Mouse (Mus musculus): ENCODE results near the gene Apobec4. TPM values are rescaled to one million over a fixed set of nuclear protein-coding genes. Genes with fewer than 3 reads are reported as not detected.

The Apobec4 gene
- not detected in 2 replicates for polyA plus RNA-seq (2012)

DNA sequence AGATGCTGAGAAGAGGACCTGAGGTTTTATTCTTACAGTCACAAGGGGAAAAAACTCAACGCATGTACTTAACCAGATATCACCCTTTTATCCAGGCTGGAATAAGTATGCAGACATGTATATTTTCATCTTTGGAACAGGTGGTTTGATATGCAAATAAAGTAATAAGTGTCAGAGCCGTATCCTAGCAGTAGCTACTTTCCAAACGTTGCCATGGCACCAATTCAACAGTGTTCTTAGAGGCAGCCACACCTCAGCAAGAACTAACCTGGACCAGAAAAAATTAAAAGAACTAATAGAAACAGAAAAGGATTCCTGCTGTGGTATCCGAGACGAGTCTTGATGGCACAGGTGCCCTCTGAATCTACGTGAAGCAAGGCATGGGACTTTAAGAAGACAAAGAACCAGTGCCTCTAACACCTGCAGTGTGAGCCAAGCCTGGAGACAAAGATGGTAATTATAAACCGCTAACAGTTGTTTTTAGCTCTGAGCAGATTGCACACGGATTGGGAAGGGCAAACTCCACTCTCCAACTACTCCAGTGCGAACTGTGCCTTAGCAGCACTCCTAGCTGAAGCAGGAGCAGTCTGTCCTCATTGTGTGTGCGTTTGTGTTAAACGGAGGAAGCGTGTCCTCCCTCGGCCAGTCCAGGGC, at the start of gene Apobec4:
Gene Apobec4 (plus strand): TSS at position 240 of the 654 bp plus-strand sequence.
- no peak for TF ChIP-seq GATA1 (IDR thresholded peaks at IDR 0.05; ENCODE audit: low read length)

DNA sequence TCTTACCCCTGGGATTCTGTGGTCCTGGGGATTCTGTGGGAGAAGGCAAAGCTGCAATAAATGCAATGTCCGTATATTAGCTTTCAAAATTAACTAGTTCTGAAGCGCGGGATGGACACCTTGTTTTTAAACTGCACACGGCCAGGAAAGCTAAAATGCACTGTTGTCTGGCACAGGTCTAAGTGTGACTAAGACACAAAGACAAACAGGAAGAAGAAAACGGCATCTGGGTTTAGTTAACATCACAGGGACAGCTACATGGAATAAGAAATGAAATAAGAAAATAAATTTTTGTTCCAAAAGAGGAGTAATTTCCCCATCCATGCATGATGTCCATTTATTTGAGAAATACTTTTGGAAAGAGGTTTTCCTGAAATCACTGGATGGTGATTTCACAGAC, 49.3 kb upstream of the Apobec4 start:
- no peak for TF ChIP-seq GATA1 (IDR thresholded peaks at IDR 0.05; ENCODE audit: low read length)

DNA sequence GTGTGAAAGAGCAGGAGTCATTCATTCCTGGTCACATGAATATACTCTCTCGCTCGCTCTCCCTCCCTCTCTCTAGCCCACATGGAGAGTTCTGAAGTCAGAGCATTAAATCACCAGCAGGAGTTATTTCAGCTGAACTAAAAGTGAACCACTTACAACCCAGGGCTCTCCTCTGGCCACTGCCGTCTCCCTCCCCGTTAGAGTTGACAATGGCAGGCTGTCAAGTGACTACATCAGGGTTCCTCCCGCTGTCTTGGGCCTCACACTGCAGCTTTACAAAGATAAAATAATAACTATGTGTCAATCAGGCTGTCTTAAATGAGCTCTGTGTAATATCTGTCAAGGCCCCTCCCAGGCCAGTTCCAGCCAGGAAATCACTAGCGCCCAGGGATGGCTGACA, 47.4 kb upstream of the Apobec4 start:
- no peak for TF ChIP-seq GATA1 (IDR thresholded peaks at IDR 0.05; ENCODE audit: low read length)

DNA sequence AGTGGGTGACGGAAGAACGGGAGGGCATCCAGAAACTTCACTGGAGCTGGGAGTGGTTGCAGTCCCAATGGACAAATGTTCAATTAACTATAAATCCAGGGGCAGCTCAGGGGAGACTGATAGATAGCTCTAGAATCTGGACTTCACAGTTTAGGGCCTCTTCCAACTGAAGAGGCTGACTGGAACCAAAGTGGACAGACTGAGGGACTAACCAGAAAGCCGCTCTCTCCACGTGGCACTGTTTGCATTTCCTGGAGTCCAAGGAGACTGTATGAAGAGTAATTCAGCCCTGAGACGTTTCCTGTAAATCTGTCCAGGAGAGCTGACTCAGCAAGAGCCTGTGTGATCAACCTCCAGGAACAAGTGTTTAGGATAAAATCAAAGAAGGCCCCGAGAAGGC, 46.4 kb upstream of the Apobec4 start:
- TF ChIP-seq GATA1 (IDR thresholded peaks at IDR 0.05; ENCODE audit: low read length) = no peak

DNA sequence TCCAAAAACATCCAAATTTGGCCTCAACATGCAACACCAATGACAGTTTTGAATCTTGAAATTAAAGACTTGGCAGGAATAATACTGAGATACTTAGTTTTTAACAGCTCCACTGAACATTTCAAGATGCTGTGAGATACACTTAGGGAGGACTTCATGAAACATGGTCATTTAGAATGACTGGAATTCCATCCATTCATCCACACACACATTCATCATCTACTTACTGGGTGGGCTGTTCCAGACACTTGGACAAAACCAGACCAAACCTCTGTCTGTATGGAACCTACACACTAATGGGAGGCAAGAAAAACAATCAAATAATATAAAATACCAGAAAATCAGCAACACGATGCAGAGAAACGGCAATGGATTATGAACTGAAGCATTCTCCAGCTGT, 42.8 kb upstream of the Apobec4 start:
- TF ChIP-seq GATA1 (IDR thresholded peaks at IDR 0.05; ENCODE audit: low read length) = no peak

DNA sequence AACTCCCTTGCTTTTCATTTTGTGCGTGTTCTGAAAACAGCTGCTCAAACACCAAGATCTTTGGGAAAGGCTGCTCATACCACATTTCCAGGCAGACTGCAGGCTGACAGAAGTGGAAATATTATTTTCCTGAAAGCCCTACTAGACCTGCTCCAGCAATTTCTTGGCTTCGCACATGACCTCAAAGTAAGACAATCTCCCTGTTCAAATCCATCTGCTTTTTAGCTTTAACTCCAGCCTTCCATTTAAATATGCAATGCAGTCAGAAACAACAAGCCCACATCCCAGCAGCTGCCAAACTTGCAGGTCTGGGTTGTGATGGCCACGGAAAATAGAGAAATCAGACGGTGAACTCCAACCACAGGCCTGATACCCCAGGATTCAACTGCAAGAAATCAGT, 39.3 kb upstream of the Apobec4 start:
- no peak for TF ChIP-seq GATA1 (IDR thresholded peaks at IDR 0.05; ENCODE audit: low read length)

DNA sequence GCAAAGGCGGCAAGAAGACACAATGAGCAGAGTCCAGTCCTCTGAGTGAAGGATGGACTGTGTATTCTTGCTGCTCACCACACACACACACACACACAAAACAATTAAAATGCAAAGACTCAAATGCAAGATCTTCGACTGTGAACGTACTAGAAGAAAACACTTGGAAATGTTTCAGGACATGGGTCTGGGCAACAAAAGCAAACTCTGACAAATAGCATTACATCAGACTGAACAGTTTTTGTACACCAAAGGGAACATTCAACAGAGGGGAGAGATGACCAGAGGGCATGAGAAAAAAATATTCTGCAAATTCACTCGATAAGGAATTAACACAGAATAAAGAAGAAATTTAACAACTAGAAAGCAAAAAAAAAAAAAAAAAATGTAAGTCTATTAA, 36.4 kb upstream of the Apobec4 start:
- TF ChIP-seq GATA1 (IDR thresholded peaks at IDR 0.05; ENCODE audit: low read length) = no peak

DNA sequence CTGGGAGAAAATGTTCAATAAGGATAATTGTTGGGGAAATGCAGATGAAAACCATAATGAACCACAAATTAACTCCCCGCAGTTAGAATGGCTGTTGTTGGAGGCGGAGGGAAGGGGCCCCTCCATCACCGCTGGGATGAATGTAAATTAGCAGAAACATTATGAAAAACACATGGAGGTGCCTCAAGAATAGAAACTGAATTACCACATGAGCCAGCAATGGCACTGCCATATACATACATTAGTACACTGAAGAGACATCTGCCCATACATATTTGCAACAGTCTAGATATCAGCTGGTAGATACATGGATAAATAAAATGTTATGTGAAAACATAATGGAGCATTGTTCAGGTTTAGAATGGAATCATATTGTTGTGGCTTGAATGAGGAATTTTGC, 35.9 kb upstream of the Apobec4 start:
- TF ChIP-seq GATA1 (IDR thresholded peaks at IDR 0.05; ENCODE audit: low read length) = no peak

DNA sequence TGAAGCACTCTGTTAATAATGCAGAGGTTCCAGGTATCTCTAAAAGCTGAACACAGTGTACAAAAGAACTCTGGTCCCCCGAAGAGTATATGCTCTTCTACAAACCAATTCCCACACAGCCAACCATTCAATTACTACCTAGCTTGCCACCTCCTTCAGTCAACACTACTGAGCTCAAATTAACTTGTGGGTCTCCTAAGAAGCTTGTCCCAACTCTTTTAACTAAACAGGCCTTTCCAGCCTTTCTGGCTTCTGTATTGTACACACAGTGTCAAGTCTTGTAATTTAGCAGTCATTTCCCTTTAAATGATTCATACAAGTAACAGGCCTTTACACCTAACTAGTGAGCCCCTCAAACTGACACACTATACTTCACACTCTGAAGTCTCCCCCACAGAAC, 33.0 kb upstream of the Apobec4 start:
- no peak for TF ChIP-seq GATA1 (IDR thresholded peaks at IDR 0.05; ENCODE audit: low read length)

DNA sequence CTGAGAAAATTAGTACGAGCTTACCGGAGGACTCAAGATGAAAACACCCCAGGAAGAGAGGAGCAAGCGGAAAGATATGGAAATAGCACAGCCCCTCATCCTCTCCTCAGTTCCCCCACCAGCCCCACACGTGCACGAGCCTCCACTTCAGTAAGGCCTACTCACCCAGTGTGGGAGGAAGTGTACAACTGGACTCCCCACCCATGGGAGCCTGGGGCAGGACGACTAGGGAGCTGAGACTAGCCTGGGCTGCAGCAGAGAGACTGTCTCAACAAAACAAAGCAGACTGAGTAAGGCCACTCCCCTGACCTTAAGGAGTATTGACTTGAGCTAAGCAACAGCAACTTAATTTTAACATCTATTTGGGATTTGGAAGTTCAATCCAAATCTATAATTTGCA, 32.2 kb upstream of the Apobec4 start:
- TF ChIP-seq GATA1 (IDR thresholded peaks at IDR 0.05; ENCODE audit: low read length) = no peak

DNA sequence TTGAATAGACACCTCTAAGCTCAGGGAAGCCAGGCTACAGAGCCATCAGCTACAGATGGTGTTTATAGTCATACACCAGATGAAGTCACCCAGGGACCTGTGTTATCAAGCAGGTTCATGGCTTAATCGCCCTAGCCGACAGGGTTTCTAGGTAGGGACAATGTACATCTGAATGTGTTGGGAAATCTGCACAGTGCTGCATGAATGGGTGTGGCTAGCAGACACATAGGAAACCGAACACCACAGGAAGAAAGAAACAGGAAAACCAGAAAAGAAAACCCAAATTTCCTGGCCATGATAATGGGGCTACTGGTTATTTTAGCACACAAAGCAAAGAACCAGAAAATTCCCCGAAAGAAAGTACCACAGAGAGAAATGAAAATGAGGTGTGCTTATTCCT, 29.4 kb upstream of the Apobec4 start:
- TF ChIP-seq GATA1 (IDR thresholded peaks at IDR 0.05; ENCODE audit: low read length) = no peak

DNA sequence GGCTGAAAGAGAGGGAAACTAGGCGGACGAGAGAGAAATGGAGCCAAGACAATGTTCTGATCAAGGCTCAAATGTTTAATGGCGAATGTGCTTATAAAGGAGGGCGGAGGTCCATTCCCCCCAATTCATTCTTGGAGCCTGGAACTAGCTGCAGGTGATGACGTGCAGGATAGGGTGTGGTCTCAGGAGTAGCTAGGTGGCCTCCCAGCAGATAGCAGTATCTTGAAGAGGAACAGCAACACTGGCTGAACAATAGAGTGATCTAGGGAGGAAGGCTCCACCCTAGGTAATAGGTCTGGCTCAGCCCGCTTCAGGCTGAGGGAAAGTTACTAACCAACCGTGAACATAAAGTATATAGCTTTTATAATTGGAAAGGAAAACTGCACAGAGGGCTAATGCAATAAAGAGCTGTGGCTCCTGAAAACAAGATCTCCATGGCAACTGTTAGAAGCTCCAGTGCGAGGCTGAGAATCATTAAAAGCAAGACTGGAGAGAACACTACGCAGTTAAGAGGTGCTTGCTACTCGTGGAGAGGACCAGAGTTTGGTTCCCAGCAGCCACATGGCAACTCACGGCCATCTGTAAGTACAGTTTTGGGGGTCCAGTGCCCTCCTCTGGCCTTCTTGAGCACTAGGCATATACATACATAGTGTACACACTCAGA, 28.7 kb upstream of the Apobec4 start:
- no peak for TF ChIP-seq GATA1 (IDR thresholded peaks at IDR 0.05; ENCODE audit: low read length)

DNA sequence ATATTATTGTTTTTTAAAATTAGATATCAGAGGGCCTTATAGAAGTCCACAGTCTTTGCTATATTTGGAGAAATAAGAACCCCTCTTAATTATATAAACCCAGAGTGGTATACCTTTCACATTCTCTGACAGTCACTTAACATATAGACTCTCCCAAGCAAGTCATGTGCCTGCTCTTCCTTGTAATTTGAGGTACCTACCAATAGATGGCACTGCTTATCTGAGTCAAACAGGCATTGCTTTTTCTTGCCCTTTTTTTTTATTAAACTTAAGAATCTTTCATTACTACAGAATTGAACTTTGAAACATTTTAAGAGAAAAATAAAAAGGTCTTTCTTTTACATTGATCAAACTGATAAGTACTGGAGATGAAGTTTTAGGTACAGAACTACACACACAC, 26.1 kb upstream of the Apobec4 start:
- no peak for TF ChIP-seq GATA1 (IDR thresholded peaks at IDR 0.05; ENCODE audit: low read length)

DNA sequence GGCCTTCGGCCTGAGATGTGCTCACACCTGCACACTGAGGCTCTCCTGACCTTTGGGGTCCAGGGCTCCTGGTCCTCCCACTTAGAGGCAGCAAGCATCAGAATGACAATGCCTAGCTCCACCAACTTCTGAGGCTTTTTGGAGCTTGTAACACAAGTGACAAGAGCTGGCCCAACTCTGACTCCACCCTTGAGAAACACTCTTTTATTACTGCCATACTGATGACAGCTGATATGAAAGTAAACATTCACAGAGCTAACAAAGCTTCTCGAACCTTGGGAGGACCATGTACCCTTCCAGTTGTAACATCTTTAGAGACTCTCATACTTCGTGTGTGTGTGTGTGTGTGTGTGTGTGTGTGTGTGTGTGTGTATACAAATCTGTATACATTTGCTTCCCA, 24.3 kb upstream of the Apobec4 start:
- no peak for TF ChIP-seq GATA1 (IDR thresholded peaks at IDR 0.05; ENCODE audit: low read length)

DNA sequence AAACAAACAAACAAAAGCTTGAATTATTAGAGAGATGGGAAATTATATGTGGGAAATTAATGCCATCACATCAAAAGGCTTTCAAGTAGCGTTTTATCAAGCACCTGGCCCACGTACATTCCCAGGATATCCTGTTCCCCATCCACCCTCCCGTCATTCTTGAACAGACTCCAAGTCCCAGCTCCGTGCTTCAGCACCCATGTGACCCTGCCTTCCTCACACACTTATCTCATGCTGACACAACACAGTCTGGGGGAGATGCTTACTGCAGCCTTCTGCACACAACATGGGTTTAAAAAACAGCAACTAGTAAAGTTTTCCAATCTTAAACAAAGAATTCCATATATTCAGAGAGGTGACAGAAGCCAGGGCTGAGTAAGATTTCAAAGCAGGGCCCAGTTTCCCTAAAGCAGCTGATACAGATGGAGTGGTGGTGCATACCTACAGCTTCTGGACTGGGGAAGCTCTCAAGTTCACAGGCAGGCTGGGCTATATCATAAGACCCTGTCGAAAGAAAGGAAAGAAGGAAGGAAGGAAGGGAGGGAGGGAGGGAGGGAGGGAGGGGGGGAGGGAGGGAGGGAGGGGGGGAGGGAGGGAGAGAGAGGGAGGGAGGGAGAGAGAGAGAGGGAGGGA, 22.6 kb upstream of the Apobec4 start:
- TF ChIP-seq GATA1 (IDR thresholded peaks at IDR 0.05; ENCODE audit: low read length) = no peak

DNA sequence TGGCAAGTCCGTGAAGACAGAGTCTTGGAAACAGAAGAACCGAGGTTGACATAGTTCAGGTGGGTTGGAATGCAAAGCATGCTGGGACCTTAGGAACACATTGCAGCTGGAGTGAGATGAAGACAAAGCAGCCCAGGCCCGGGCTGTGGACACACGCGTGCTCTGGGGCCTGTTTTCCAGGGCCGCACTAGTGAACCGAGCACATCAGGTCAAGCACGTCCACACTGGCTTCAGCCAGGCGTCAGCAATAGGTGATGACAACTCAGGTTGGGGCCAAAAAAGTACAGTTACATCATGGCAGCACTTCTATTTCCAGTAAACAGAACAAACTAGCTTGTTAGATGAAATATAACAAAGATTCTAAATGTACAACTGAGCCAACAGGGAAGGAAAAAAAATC, 11.6 kb upstream of the Apobec4 start:
- no peak for TF ChIP-seq GATA1 (IDR thresholded peaks at IDR 0.05; ENCODE audit: low read length)

DNA sequence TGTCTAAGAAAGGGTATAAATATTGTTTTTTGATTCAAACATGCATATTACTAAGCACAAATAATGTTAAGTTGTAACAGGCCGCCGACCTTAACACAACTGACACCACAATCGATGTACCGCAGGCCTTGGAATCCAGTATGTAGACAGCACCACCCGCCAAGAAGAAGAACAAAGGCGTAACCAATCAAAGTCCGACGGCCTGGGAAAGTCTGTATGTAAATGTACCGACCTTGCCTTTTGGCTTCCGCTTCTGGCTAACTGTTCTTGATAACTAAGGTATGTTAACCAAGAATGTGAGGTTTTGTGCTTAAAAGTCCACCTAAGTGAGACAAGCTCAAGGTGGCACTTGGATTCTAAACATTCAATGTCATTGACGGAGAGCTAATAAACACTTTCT, 11.0 kb upstream of the Apobec4 start:
- TF ChIP-seq GATA1 (IDR thresholded peaks at IDR 0.05; ENCODE audit: low read length) = no peak

Data from G1E-ER4 (cell line).